In the genomic region with DNA sequence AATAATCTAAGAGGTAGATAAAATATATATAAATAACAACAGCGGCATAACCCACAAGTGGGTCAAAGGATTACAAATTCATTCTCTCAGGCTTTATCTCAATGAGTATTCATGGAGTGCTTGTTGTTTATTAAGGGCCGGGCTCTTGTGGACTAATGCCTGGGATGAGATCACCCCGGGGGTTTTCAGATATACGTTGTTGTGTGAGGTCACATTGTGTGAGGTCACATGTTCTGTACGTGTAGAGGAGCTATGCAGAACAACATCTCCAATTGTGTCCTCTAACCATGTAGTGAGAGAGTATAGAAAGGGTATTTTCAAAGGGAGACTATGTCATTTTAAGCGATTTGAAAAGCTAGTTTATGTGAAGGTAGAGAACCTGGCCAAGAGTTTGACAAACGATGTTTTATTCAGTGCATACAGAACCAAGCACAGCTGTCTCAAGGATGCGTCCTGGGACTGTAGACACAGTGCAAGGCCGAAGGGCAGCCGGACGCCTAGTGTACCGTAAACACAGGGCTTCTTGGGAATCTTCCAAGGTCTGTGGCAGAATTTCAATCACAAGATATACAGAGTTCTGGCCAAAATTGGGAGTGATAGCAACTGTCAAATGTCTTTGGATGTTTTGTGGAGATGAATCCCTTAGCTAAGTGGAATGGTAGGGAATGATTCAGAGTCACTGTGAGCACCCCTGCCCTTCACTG, we compare ENCODE assay signal across 9 mouse cellular contexts.
DNase-seq lines count a peak whose midpoint lies in the region; ATAC-seq lines count a peak whose summit lies in the region.
"Had no signal": no experiment of that assay in that cellular context is flagged by ENCODE, and none has a peak within 500 bp of the region (broad histone marks: within the 10 kb centered on the region; RNA-seq: fewer than 3 reads in every experiment).

No protein-coding gene starts in this region.

- DNase-seq in cerebellum, postnatal 10 days: peak; percentile 85 to 89
- DNase-seq in cerebellum, adult 18-20 months: no peak
- DNase-seq in layer of hippocampus, adult 11-12 months (ENCODE audit: low spot score): peak; percentile 13
- DNase-seq in layer of hippocampus, postnatal 36 days: no peak
- peak; percentile 37 for DNase-seq in brain, embryonic 18.5 days (ENCODE audit: low read depth, low spot score)
- peak; percentile 46 for DNase-seq in midbrain, embryonic 14.5 days
- DNase-seq in embryo, embryonic 10.5 days (ENCODE audit: low spot score): no peak
- no peak for DNase-seq in yolk sac, embryonic 10.5 days (ENCODE audit: low spot score)

- no peaks in the 10 kb centered on the region for H3K9me3 ChIP-seq in midbrain, embryonic 14.5 days (ENCODE audit: control insufficient read depth, low read length)
- H3K9me3 ChIP-seq: midbrain, embryonic 12.5 days had no signal

- no peak overlapping the region for H3K27ac ChIP-seq in midbrain, embryonic 14.5 days (replicated peaks; ENCODE audit: low read depth, low read length)

- ATAC-seq in midbrain, embryonic 14.5 days (ENCODE audit: low FRiP score, low TSS enrichment): no peak

- no peak overlapping the region for H3K4me3 ChIP-seq in midbrain, embryonic 14.5 days (replicated peaks; ENCODE audit: low read depth, low read length)
- H3K4me3 ChIP-seq: midbrain, embryonic 12.5 days had no signal

- no peak overlapping the region for H3K9ac ChIP-seq in midbrain, embryonic 14.5 days (replicated peaks; ENCODE audit: low read length)
- H3K9ac ChIP-seq: midbrain, embryonic 12.5 days had no signal

- no peaks in the 10 kb centered on the region for H3K36me3 ChIP-seq in midbrain, embryonic 14.5 days (ENCODE audit: control insufficient read depth, insufficient read depth, low read length)
- H3K36me3 ChIP-seq: midbrain, embryonic 12.5 days had no signal

- WGBS in midbrain, embryonic 14.5 days: 62% methylated on average over 12 of the region's 12 CpGs

- no peaks in the 10 kb centered on the region for H3K27me3 ChIP-seq in midbrain, embryonic 14.5 days (ENCODE audit: control insufficient read depth, insufficient read depth, low read length)
- H3K27me3 ChIP-seq: midbrain, embryonic 12.5 days had no signal

- H3K4me2 ChIP-seq in midbrain, embryonic 14.5 days (ENCODE audit: low read length): no peak overlapping the region

- peaks cover 17% of the 10 kb centered on the region for H3K4me1 ChIP-seq in midbrain, embryonic 14.5 days (ENCODE audit: control insufficient read depth, insufficient read depth, low read length)

Comparison
In these comparisons a context has a peak if more than half of its experiments do, and no peak if none do; other contexts are left out.
1. DNase-seq: peak in cerebellum, postnatal 10 days (2 of 2), layer of hippocampus, adult 11-12 months (single experiment), brain, embryonic 18.5 days (single experiment) and midbrain, embryonic 14.5 days (single experiment); none in cerebellum, adult 18-20 months (0 of 2), layer of hippocampus, postnatal 36 days (0 of 2), embryo, embryonic 10.5 days (single experiment) and yolk sac, embryonic 10.5 days (single experiment).